Mouse (Mus musculus): ENCODE measurements around the gene Otog.

DNA sequence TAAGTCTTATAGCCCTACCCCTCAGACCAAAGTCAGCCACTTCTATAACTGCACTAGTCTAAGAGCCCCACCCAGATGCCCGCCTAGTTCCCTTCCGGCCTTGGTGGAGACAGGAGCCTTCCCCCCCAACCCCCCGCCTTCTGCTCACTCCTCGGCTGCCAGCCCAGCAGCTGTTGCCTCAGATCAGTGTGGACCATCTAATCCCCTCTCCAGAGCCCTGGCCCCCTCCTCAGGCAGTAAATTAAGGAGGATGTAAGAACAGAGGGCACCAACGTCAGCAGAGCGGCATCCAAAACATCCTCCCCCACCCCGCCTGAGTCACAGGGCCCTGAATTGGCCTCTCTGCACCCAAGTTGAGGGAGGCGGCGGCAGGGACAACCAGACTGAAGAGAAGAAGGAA, 100.7 kb downstream of the Otog start:
- TF ChIP-seq CTCF (IDR thresholded peaks at IDR 0.05; ENCODE audit: low read depth), result no peak
- TF ChIP-seq EP300 (IDR thresholded peaks at IDR 0.05; ENCODE audit: low read depth), result no peak

Data from liver, embryonic 14.5 days (tissue).